Mouse (Mus musculus): ENCODE measurements around the gene Gm12888.
"Not testable (repeated sequence)": the region's sequence is repeated elsewhere in the genome, so short reads cannot be mapped to it uniquely, and the experiment has no call there.

Gm12888 gene

DNA sequence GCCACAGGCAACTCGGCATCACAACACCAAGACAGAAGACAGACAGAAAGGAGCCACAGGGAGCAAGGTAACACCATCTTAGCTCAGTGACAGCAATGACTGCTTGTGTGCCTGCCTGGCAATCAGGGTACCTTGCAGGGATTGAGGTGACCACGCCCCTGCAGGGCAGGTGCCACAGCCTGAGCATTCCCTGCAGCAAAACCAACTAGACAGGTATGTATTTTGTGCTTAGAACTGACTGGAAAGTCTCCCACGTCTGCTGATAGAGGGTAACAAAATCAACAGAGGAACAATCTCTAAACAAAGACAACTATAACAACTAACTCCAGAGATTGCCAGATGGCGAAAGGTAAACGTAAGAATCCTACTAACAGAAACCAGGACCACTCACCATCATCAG lies at the start of gene Gm12888:
TSS of gene Gm12888 (minus strand) at position 101 of the 400 bp plus-strand sequence.
- not testable (repeated sequence) for DNase-seq (ENCODE audit: low spot score in 2 of 2)
